Mouse (Mus musculus) embryonic facial prominence, embryonic 13.5 days (tissue): Measurements from ENCODE around the gene Tshz2. TPM values are rescaled to one million over a fixed set of nuclear protein-coding genes. Genes with fewer than 3 reads are reported as not detected.
A peak's percentile ranks its signal among the peaks of the same experiment; 100 is the strongest.

ENCODE experiments used
- ATAC-seq: fragments of 200-750 bp; cut with Nextera tagmentation; 2 replicates; pipeline ENCODE4 v1.8.0; 2017; ENCODE audit warnings: low read depth; ENCODE audit not compliant: insufficient number of reproducible peaks, insufficient read depth, low FRiP score, low TSS enrichment
- H3K27ac ChIP-seq: fragments of 300-500 bp; sonication (generic); 2 replicates; pipeline ENCODE4 v1.5.1; 2015; ENCODE audit warnings: moderate library complexity, mild to moderate bottlenecking, inconsistent platforms
- H3K27me3 ChIP-seq: fragments of 300-500 bp; sonication (generic); 2 replicates; pipeline ENCODE4 v1.6.1; 2015; ENCODE audit warnings: mild to moderate bottlenecking, inconsistent platforms
- H3K36me3 ChIP-seq: fragments of 300-500 bp; sonication (generic); 2 replicates; pipeline ENCODE4 v1.6.1; 2015; ENCODE audit warnings: mild to moderate bottlenecking, inconsistent platforms
- H3K4me1 ChIP-seq: fragments of 300-500 bp; sonication (generic); 2 replicates; pipeline ENCODE4 v1.6.1; 2015; ENCODE audit warnings: inconsistent platforms
- H3K4me2 ChIP-seq: fragments of 300-500 bp; sonication (generic); 2 replicates; pipeline ENCODE4 v1.6.1; 2015; ENCODE audit warnings: moderate library complexity, mild to moderate bottlenecking, inconsistent platforms
- H3K4me3 ChIP-seq: fragments of 300-500 bp; sonication (generic); 2 replicates; pipeline ENCODE4 v1.5.1; 2015; ENCODE audit warnings: mild to moderate bottlenecking, inconsistent platforms
- H3K9ac ChIP-seq: fragments of 300-500 bp; sonication (generic); 2 replicates; pipeline ENCODE4 v1.6.1; 2015; ENCODE audit warnings: mild to moderate bottlenecking, inconsistent platforms
- H3K9me3 ChIP-seq: fragments of 300-500 bp; sonication (generic); 2 replicates; pipeline ENCODE4 v1.6.1; 2016; ENCODE audit warnings: inconsistent platforms
- WGBS: fragments of 180-500 bp; shearing (Covaris S2); methylation state at CpG from one replicate; pipeline ENCODE4 v1.1.7; 2015; ENCODE audit warnings: mixed read lengths; 5-methylcytosine and 5-hydroxymethylcytosine counted together
- polyA plus RNA-seq: library from polyadenylated mRNA; unstranded; fragments of >200 nt; fragmentation: Nextera tagmentation; extraction: Ambion mirVana; gene quantifications from 2 replicates; pipeline ENCODE4 v1.2.1, GENCODE M21; 2015

Tshz2 gene
- polyA plus RNA-seq, 1 experiment from 2014 or later: 10.2 TPM

- no peak overlapping the region for H3K9ac ChIP-seq
- 0 out of 2 replicates have a peak, but pooled peaks cover 9% of the 10 kb centered on the region for H3K4me1 ChIP-seq
- ATAC-seq: no peak
- no peaks in the 10 kb centered on the region for H3K36me3 ChIP-seq
- no peaks in the 10 kb centered on the region for H3K27me3 ChIP-seq
- no peak overlapping the region for H3K4me2 ChIP-seq
- no peaks in the 10 kb centered on the region for H3K9me3 ChIP-seq
- no peak overlapping the region for H3K4me3 ChIP-seq
- 81% methylated on average over 6 of the region's 6 CpGs for WGBS
- no peak overlapping the region for H3K27ac ChIP-seq
These were observed 41.0 kb downstream of the Tshz2 start for GRCm38 (mm10) chr2:169673786-169674185.

GRCm38 (mm10) chr2:169674209-169674608 is 41.4 kb downstream of the Tshz2 start:
- H3K36me3 ChIP-seq: no peaks in the 10 kb centered on the region
- no peaks in the 10 kb centered on the region for H3K27me3 ChIP-seq
- no peak for ATAC-seq
- H3K9me3 ChIP-seq: no peaks in the 10 kb centered on the region
- H3K9ac ChIP-seq: no peak overlapping the region
- peaks cover 10% of the 10 kb centered on the region; the same call in 1 of the 2 replicates for H3K4me1 ChIP-seq
- H3K4me3 ChIP-seq: no peak overlapping the region
- no peak overlapping the region for H3K27ac ChIP-seq
- no peak overlapping the region for H3K4me2 ChIP-seq
- WGBS: 81% methylated on average over 5 of the region's 5 CpGs

GRCm38 (mm10) chr2:169679264-169679663 is 46.5 kb downstream of the Tshz2 start:
- Histone ChIP-seq H3K9me3 (no peaks in the 10 kb centered on the region), H3K36me3 (no peaks in the 10 kb centered on the region), H3K4me2 (no peak overlapping the region), H3K4me1 (peaks cover 9% of the 10 kb centered on the region; the same call in 1 of the 2 replicates), H3K27me3 (no peaks in the 10 kb centered on the region), H3K9ac (no peak overlapping the region), H3K4me3 (no peak overlapping the region), H3K27ac (no peak overlapping the region; the same call in 1 of the 2 replicates)
- 56% methylated on average over 7 of the region's 7 CpGs for WGBS
- peak; percentile 74; the same call in 1 of the 2 replicates for ATAC-seq

GRCm38 (mm10) chr2:169679951-169680350 is 47.1 kb downstream of the Tshz2 start:
- Histone ChIP-seq H3K27ac (no peak overlapping the region), H3K4me3 (no peak overlapping the region), H3K36me3 (no peaks in the 10 kb centered on the region), H3K9ac (no peak overlapping the region), H3K4me2 (no peak overlapping the region), H3K9me3 (no peaks in the 10 kb centered on the region), H3K27me3 (no peaks in the 10 kb centered on the region), H3K4me1 (peaks cover 11% of the 10 kb centered on the region; the same call in 1 of the 2 replicates)
- WGBS: 68% methylated on average over 5 of the region's 5 CpGs
- ATAC-seq: no peak

DNA sequence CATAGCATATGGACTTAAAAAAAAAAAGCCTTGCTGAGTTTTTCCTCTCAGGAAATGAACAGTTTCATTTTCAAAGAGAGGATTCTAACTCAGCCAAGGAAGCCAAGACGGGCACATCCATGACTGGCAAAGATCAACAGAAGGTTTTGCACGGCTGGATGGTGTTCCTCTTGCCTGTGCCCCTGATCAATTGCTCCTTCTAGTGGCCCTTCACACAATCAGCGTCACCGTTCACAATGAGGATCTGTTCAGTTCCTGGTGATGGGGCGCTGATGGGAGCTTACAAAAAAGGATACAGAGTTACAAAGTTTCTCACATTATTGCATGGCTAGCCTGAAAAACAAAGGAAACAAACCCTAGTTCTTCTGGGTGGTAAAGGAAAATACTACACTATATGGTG is 52.4 kb downstream of the Tshz2 start:
- H3K9me3 ChIP-seq: no peaks in the 10 kb centered on the region
- no peak for ATAC-seq
- 43% methylated on average over 5 of the region's 5 CpGs for WGBS

GRCm38 (mm10) chr2:169685747-169686146 is 52.9 kb downstream of the Tshz2 start:
- Histone ChIP-seq H3K27me3 (no peaks in the 10 kb centered on the region), H3K4me3 (no peak overlapping the region), H3K9ac (no peak overlapping the region), H3K36me3 (no peaks in the 10 kb centered on the region), H3K4me2 (no peak overlapping the region), H3K27ac (no peak overlapping the region), H3K9me3 (no peaks in the 10 kb centered on the region), H3K4me1 (peaks cover 12% of the 10 kb centered on the region; the same call in 1 of the 2 replicates)
- 74% methylated on average over 7 of the region's 7 CpGs for WGBS
- ATAC-seq: no peak

More for the DNA sequence above, 52.4 kb downstream of the Tshz2 start:
- no peak overlapping the region for H3K27ac ChIP-seq
- H3K4me1 ChIP-seq: peaks cover 12% of the 10 kb centered on the region; the same call in 1 of the 2 replicates
- H3K4me3 ChIP-seq: no peak overlapping the region
- H3K36me3 ChIP-seq: no peaks in the 10 kb centered on the region
- no peak overlapping the region for H3K9ac ChIP-seq
- no peak overlapping the region for H3K4me2 ChIP-seq
- H3K27me3 ChIP-seq: no peaks in the 10 kb centered on the region

DNA sequence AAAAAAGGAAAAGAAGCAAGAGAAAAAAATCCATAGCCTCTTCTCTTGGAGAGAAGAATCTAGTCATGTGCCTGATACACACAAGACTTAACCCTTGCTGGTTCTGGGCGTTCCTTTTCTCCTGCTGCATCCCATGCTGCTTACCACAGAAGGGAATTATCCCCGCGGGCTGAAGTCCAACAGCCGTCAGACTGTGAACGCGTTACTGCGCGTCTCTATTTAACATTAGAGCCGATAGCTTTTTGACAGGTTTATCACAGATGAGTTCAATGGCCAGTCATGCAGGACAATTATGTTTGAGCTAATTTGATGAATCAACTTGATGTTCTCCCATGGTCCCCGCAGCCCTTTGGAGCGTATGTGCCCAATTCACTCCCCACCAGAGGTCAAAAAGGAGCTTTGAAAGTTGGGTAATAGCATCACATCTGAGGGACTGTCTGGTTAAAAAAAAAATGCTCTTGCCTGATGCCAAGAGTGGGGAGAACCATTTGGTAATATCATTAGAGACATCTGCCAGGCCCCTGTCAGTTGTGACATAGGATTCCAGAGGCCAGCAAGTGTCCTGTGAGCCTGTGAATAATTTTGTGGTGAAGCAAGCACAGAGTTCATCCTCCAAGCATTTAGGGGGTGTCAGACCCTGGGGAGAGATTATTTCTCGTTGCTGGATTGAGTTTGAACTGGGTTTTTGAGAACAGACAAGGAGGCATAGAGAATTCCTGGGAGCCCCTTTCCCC is 54.1 kb downstream of the Tshz2 start:
- Histone ChIP-seq H3K9ac (no peak overlapping the region), H3K4me3 (no peak overlapping the region), H3K4me2 (no peak overlapping the region), H3K4me1 (peaks cover 12% of the 10 kb centered on the region; the same call in 1 of the 2 replicates), H3K36me3 (no peaks in the 10 kb centered on the region), H3K27ac (no peak overlapping the region), H3K9me3 (no peaks in the 10 kb centered on the region), H3K27me3 (no peaks in the 10 kb centered on the region)
- ATAC-seq: no peak
- 70% methylated on average over 12 of the region's 12 CpGs for WGBS

- WGBS: 91% methylated on average over 2 of the region's 2 CpGs
- ATAC-seq: no peak
- no peak overlapping the region for H3K9ac ChIP-seq
These were observed 57.2 kb downstream of the Tshz2 start for GRCm38 (mm10) chr2:169690054-169690453.

DNA sequence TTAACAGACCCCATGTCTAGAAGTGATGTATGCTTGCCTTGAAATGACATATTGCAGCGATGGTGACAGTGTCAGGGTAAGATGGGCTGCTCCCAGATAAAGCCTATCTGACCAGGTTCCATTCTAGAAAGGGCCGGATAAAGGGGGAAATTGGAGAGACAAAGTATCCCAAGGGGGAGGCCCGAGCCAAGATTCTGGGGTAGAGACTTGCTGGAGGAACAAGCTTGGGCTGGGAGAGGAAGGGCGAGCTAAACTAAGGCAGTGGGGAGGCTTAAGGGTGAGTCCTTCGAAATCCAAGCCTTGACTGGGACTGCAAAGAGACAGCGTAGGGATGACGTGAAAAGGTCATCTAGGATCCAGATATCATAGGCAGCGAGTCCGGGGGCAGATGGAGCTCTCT is 61.7 kb downstream of the Tshz2 start:
- Histone ChIP-seq H3K36me3 (no peaks in the 10 kb centered on the region), H3K4me1 (0 out of 2 replicates have a peak, but pooled peaks cover 3% of the 10 kb centered on the region), H3K9ac (no peak overlapping the region), H3K27ac (no peak overlapping the region), H3K27me3 (no peaks in the 10 kb centered on the region), H3K4me3 (no peak overlapping the region), H3K4me2 (no peak overlapping the region), H3K9me3 (no peaks in the 10 kb centered on the region)
- no peak for ATAC-seq
- WGBS: 88% methylated on average over 9 of the region's 9 CpGs

More at GRCm38 (mm10) chr2:169690054-169690453, 57.2 kb downstream of the Tshz2 start:
- H3K27me3 ChIP-seq: no peaks in the 10 kb centered on the region
- no peak overlapping the region for H3K4me3 ChIP-seq
- no peaks in the 10 kb centered on the region for H3K9me3 ChIP-seq
- H3K4me2 ChIP-seq: no peak overlapping the region
- H3K27ac ChIP-seq: no peak overlapping the region
- H3K4me1 ChIP-seq: peaks cover 9% of the 10 kb centered on the region; the same call in 1 of the 2 replicates
- H3K36me3 ChIP-seq: no peaks in the 10 kb centered on the region

GRCm38 (mm10) chr2:169695025-169695424 is 62.2 kb downstream of the Tshz2 start:
- Histone ChIP-seq H3K27me3 (no peaks in the 10 kb centered on the region), H3K27ac (no peak overlapping the region), H3K4me2 (no peak overlapping the region), H3K4me3 (no peak overlapping the region), H3K9ac (no peak overlapping the region), H3K9me3 (no peaks in the 10 kb centered on the region), H3K4me1 (0 out of 2 replicates have a peak, but pooled peaks cover 5% of the 10 kb centered on the region), H3K36me3 (no peaks in the 10 kb centered on the region)
- no peak for ATAC-seq
- 81% methylated on average over 9 of the region's 9 CpGs for WGBS

DNA sequence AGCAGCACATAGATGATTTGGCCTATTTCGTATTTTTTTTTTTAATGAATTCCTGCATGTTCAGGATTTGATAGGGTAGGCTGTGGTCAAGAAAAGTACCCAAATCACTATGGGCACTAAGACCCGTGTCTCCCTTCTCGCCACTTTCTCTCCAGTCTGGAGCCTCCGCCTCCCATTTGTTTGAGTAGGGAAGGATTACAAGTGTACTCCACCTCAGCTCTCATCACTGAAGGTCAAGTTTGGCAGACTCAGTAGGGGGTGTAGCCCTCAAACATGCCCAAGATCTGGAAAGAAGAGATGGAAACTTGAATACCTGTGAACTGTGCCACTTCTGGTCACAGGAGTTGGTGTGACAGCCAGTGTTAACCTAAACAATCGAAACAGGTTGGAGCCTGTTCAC is 66.3 kb downstream of the Tshz2 start:
- Histone ChIP-seq H3K27ac (no peak overlapping the region), H3K9me3 (no peaks in the 10 kb centered on the region), H3K9ac (0 out of 2 replicates have a peak overlapping the region, but pooled peaks have one; percentile 6), H3K4me3 (no peak overlapping the region), H3K4me1 (0 out of 2 replicates have a peak, but pooled peaks cover 8% of the 10 kb centered on the region), H3K27me3 (no peaks in the 10 kb centered on the region), H3K36me3 (no peaks in the 10 kb centered on the region), H3K4me2 (no peak overlapping the region)
- WGBS: 82% methylated on average over 5 of the region's 5 CpGs
- ATAC-seq: no peak
